Mouse (Mus musculus) G1E-ER4 (cell line): ENCODE data around the gene Cdr2l. TPM values are rescaled to one million over a fixed set of nuclear protein-coding genes. Genes with fewer than 3 reads are reported as not detected.

Experiments used
- GATA1 ChIP-seq: IDR thresholded peaks from one replicate; pipeline ENCODE4 v1.8.0; 2012; ENCODE audit warnings: low read length, inconsistent platforms
- polyA plus RNA-seq: library from polyadenylated mRNA; stranded (reverse); fragments of >175 nt; gene quantifications from 2 replicates; pipeline ENCODE4 v1.2.3, GENCODE M21; 2012

Cdr2l gene
- polyA plus RNA-seq, 1 experiment, result not detected

DNA sequence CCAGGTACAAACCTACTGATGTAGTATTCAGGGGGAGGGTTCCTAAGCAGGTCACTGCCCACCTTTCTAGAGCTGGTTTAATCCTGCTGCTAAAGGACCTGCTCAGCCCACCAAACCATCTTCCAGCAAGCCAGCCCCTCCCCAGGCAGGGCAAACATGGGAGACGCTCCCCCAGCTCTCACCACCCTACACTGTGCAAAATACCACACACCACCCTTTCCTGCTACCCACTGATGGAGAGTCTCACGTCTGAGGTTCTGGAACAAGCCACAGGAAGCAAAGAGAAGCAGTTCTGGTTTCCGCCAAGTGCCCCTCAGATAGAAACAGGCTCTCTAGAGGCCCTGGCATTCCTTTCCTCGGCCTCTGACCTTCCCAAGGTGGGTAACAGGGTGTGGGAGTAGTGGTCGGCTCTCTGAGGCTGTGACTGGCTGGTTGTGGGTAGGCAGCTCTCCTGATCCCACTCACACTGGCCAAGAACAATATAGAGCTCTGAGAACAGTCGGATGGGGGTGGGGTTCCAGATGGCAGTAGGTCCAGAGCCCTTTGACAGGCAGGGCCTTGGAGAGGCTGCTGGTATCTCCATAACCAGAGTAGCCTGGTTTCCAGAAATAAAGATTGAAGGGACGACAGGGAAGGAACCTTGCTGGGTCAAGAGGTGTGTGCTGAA is 15.5 kb upstream of the Cdr2l start:
- TF ChIP-seq GATA1, result no peak

DNA sequence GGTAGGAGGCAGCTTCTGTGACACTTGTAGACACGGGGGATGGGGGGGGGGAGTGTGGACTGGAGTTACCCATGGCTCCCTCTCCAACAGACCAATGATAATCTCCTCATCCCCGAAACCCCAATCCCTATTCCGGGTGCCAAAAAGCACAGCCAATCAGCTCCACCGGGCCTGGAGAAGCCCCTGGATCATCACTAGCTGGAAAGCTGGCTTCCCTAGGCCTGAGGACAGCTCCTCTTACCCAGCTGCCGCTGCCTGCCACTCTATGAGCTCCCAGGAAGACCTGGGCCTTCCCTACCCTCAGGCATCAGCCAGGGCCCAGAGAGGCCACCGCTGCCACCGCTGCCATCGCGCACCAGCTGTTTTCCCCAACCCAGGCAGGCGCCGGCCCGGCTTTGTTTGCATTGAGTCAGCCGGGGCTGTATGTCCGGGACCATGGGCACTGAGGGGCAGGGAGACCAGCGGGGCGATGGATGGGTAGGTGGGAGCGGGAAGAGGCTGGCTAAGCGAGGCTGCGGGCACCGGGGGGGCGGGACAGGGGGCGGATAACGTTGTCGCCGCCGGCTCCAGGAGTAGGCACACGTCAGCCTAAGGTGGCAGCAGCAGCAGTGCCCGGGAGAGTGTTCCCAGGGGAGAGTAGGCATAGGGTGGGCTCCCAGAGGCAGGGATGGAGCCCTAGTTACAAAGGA is 14.9 kb upstream of the Cdr2l start:
- TF ChIP-seq GATA1, result no peak

GRCm38 (mm10) chr11:115367395-115367944 is 14.2 kb upstream of the Cdr2l start, which contains the start of gene Hid1:
Gene Hid1, minus strand, starts transcription at chr11:115367756.
- no peak for TF ChIP-seq GATA1

DNA sequence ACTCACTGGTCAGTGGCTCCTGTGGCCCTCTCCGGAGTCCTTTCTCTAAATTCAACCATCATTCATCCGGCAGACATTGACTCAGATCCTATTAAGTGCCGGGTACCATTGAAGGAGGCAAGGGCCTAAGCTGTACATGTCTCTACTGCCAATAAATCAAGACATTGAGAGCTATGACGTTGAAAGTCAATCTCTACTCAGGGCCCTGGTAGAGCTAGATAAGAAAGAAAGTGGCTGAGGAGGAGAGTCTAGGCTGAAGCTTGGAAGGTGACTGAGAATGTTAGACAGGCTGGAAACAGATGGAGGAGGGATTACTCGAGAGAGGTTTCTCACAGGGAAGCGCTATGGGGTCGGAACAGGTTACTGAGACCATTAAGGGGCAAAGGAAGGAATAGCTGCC is 11.3 kb upstream of the Cdr2l start:
- no peak for TF ChIP-seq GATA1

- no peak for TF ChIP-seq GATA1
These were observed 10.4 kb upstream of the Cdr2l start for GRCm38 (mm10) chr11:115371354-115371753.

DNA sequence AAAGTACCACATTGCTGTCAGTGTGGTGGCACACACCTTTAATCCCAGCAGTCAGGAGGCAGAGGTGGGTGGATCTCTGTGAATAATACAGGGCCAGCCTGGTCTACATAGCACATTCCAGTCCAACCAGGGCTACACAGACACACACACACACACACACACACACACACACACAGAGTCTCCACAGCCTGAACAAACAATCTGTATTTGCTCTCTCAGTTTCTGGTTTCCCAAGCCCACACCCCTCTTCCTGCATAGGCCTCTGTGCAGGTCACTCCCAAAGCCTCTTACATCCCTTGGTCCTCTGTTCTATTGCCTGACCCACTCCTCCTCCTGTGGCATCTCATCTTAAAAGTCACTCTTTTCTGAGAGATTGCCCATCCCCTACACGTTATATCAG is 9.7 kb upstream of the Cdr2l start:
- TF ChIP-seq GATA1, result no peak

DNA sequence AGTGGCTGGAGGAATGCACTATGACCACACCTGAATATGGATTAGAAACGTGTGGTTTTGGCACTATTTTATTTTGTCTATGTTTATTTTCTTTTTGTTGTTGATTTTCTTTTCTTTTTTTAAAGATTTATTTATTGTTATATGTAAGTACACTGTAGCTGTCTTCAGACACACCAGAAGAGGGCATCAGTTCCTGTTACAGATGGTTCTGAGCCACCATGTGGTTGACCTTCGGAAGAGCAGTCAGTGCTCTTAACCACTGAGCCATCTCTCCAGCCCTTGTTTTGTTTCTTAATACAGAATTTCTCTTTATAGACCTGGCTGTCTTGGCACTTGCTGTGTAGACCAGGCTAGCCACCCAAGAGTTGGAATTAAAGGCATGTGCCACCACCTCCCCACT is 9.0 kb upstream of the Cdr2l start:
- TF ChIP-seq GATA1, result no peak

DNA sequence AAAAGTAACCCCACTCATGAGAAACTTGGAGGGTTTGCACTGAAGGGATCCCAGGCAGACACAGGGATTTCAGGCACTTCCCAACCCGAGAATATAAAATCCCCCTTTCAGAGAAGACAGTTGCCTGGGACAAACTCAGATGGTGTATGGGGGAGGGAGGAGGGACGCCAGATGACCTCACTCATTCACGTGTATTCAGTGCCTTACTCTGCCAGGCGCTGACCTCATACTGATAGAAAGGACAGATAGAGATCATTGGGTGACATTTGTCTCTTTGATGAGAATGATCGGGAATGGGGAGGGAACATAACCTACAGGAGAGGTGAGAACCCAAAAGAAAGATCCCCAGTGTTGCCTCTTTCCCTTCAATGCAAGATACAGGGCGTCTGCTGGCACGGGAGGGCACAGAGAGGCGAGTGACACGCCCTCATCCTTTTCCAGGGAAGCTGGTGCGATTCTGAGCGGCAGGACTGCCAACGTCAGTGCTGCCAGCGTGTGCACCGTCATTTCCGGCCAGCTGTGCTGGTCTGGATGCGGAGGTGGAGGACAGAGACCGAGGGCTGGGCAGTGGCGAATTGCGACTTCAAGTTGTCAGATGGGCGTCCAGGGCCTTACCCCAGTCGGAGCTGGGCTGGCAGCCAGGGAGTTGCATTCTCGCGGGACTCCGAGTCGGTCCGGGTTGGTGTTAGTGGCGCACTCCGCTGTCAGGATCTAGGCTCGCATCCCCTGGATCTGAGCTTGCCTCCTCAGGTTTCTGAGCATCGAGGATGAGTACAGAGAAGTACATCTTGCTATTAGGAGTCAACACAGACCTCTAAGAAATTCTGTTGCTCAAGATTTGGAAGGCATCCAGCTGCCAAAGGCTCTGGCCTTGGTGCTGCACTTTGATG is 7.7 kb upstream of the Cdr2l start:
- TF ChIP-seq GATA1, result no peak

GRCm38 (mm10) chr11:115374695-115375425 is 6.9 kb upstream of the Cdr2l start:
- no peak for TF ChIP-seq GATA1

- TF ChIP-seq GATA1, result no peak
These were observed 5.0 kb upstream of the Cdr2l start for GRCm38 (mm10) chr11:115376722-115377121.

DNA sequence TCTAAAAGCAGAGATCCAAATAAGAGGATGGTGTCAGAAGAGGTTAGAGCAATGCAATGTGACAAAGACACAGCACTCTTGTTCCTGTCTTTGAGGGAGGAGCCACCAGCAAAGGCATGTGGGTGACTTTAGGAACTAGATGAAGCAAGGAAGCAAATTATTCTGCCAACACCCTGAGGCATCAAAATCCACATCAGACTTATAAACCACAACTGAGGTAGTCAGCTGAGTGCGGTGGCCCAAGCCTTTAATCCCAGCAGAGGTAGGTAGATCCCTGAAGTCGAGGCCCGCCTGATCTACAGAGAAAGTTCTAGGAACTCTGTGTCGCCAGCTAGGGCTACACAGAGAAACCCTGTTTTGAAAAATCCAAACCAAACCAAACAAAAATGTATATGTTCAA is 4.5 kb upstream of the Cdr2l start:
- TF ChIP-seq GATA1, result no peak

DNA sequence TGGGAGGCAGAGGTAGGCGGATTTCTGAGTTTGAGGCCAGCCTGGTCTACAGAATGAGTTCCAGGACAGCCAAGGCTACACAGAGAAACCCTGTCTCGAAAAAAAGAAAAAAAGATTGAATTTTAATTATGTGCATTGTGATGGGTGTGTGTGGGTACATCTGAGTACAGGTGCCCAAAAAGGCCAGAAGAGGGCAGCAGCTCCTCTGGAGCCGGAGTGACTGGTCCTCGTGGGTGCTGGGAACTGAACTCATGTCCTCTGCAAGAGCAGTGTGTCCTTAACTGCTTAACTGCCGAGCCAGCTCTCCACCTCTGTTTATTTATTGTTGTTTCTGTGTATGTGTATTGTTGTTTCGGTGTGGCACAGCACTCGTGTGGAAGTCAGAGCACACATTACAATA is 3.9 kb upstream of the Cdr2l start:
- no peak for TF ChIP-seq GATA1

DNA sequence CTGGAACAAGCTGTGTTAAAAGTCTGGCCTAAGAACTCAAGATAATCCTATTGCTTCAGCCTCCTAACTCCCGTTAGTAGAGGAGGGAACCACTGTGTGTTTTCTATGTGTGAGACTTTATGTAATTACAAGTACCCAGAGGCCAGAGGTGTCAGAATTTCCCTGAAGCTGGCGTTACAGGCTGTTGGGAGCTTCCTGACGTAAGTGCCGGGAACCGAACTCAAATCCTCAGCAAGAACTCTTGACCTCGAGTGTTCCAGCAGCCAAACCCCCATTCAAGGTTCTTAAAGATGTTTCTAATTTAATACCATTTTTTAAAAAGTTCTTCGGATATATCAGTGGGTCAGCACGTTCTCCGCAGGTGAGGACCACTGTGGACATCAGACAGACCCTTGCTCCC is 440 bp upstream of the Cdr2l start:
- no peak for TF ChIP-seq GATA1

GRCm38 (mm10) chr11:115382891-115383290 is 1.2 kb downstream of the Cdr2l start:
- TF ChIP-seq GATA1, result no peak
